Mouse (Mus musculus): Measurements from ENCODE around the gene Thada. TPM values are rescaled to one million over a fixed set of nuclear protein-coding genes. Genes with fewer than 3 reads are reported as not detected.
A peak's percentile ranks its signal among the peaks of the same experiment; 100 is the strongest.

The Thada gene
- total and polyA plus RNA-seq, 2 experiments from 2014 or later, result 4.3 to 12.2 TPM

DNA sequence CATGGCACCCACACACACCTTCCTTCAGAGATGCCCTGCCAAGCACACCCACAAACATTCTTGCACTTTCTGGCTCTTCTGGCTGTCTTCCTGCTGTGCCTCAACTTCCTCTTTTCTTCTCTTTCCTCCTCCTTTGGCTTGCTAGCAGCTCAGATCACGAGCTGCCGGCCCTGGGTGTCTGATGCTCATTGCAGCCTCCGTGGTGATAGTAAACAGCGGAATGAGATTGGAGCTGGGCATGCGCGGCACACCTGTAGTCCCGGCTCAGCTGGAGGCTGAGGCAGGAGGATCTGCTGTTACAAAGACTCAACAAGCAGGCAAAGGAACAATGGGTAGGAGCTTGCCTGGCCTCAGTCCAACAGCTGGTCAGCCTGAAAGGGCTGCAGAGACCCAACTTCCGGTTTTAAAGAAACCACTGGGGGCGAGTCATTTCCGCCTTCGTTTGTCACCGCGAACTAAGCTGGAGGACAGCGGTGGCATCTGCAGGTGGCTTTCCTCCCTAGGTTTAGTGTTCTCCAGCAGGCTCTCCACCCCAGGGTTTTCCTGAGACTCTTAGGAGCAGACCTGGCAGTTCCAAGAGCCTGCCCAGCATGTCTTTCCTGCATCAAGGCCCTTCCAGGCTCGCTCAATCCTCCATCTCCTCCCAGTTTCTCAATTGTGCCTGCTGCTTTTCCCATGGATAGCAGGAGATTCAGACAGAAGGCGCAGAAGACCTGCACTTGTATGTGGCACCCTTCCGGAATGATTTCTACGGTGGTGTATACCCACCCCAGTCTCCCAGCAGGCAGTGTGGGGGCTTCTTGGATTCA is 284.3 kb downstream of the Thada start:
- Histone ChIP-seq H3K9me3 (ENCODE audit: low read length) (no peaks in the 10 kb centered on the region), H3K27me3 (ENCODE audit: insufficient read depth, low read length) (peaks cover 6% of the 10 kb centered on the region; the same call in 1 of the 2 replicates), H3K36me3 (ENCODE audit: insufficient read depth, low read length) (no peaks in the 10 kb centered on the region), H3K27ac (ENCODE audit: low read depth, low read length) (peak overlapping the region; percentile 62), H3K4me1 (ENCODE audit: insufficient read depth, low read length) (no peaks in the 10 kb centered on the region), H3K9ac (replicated peaks; ENCODE audit: low read length, poor library complexity, severe bottlenecking) (no peak overlapping the region), H3K4me3 (ENCODE audit: low read depth, low read length) (no peak overlapping the region), H3K4me2 (ENCODE audit: low read depth, low read length, poor library complexity, severe bottlenecking) (no peak overlapping the region)
- 72% methylated on average over 18 of the region's 18 CpGs for WGBS
- ATAC-seq (ENCODE audit: low FRiP score), result no peak
- no peak for TF ChIP-seq CTCF (IDR thresholded peaks at IDR 0.05)
- DNase-seq (ENCODE audit: low spot score), result no peak

DNA sequence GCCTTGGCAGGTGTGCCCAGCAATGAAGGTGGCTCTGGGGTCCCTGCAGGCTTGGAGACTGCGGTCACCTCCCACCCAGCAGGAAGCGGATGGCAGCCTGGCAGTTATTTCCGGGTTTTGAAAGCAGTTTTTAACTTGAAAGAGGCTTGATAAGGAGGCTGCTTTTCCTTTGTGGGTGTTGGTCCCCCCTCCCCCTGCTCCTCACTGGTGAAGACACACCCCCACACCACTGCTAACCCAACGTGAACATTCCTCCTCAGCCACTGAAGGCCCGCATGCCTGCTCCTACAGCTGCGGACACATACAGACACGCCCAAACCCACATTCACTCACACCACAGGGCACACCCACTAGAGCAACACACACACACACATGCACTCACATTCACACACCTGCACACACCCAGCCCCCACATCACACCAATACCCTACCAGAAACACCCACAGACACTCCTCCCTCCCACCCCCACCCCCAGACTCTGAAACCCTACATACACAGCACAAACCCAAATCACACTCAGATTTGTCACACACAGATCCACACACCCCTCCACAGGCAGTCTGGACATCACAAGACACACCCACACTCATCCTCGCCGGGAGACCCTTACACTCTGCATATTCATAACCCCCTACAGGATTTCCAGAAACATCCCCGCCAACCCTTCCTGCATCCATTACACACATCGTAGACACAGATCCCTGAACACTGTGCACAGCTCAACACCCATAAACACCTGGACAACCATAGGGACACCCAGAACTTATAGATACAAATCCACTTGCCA is 285.1 kb downstream of the Thada start:
- Histone ChIP-seq H3K4me1 (ENCODE audit: insufficient read depth, low read length) (no peaks in the 10 kb centered on the region), H3K4me3 (ENCODE audit: low read depth, low read length) (no peak overlapping the region), H3K9me3 (ENCODE audit: low read length) (no peaks in the 10 kb centered on the region), H3K9ac (replicated peaks; ENCODE audit: low read length, poor library complexity, severe bottlenecking) (no peak overlapping the region), H3K27ac (ENCODE audit: low read depth, low read length) (no peak overlapping the region), H3K4me2 (ENCODE audit: low read depth, low read length, poor library complexity, severe bottlenecking) (no peak overlapping the region), H3K27me3 (ENCODE audit: insufficient read depth, low read length) (peaks cover under 1% of the 10 kb centered on the region; the same call in 1 of the 2 replicates), H3K36me3 (ENCODE audit: insufficient read depth, low read length) (no peaks in the 10 kb centered on the region)
- no peak for DNase-seq (ENCODE audit: low spot score)
- no peak for TF ChIP-seq CTCF (IDR thresholded peaks at IDR 0.05)
- 0 out of 2 replicates have a peak, but pooled peaks have one; percentile 19 for ATAC-seq (ENCODE audit: low FRiP score)
- WGBS, result 52% methylated on average over 11 of the region's 11 CpGs

DNA sequence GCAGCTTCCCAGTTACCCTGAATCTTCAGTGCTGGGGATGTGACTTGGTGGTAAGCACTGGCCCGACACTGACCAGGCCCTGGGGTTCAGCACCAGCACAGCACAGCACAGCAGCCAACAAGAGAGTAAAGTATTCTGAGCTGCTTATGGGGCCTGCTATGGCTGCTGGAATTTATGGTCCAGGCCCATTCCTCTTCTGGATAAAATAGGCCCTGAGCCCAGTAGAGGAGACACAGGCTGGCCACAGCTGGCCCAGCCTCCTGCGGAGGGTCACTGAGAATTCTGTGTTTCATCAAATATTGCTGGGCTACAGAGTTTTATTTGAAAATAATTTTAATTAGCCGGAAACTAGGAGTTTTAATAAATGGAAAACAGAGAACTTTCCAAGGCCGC is 286.0 kb downstream of the Thada start:
- no peaks in the 10 kb centered on the region for H3K4me1 ChIP-seq (ENCODE audit: insufficient read depth, low read length)
- no peak overlapping the region for H3K4me2 ChIP-seq (ENCODE audit: low read depth, low read length, poor library complexity, severe bottlenecking)
- DNase-seq (ENCODE audit: low spot score) (no peak), ATAC-seq (ENCODE audit: low FRiP score) (no peak)
- H3K4me3 ChIP-seq (ENCODE audit: low read depth, low read length), result no peak overlapping the region
- no peaks in the 10 kb centered on the region; the same call in 1 of the 2 replicates for H3K27me3 ChIP-seq (ENCODE audit: insufficient read depth, low read length)
- no peak for TF ChIP-seq CTCF (IDR thresholded peaks at IDR 0.05)
- H3K36me3 ChIP-seq (ENCODE audit: insufficient read depth, low read length), result no peaks in the 10 kb centered on the region
- peaks cover 3% of the 10 kb centered on the region; the same call in 1 of the 2 replicates for H3K9me3 ChIP-seq (ENCODE audit: low read length)
- 92% methylated on average over 4 of the region's 4 CpGs for WGBS
- no peak overlapping the region for H3K27ac ChIP-seq (ENCODE audit: low read depth, low read length)
- H3K9ac ChIP-seq (replicated peaks; ENCODE audit: low read length, poor library complexity, severe bottlenecking), result no peak overlapping the region

DNA sequence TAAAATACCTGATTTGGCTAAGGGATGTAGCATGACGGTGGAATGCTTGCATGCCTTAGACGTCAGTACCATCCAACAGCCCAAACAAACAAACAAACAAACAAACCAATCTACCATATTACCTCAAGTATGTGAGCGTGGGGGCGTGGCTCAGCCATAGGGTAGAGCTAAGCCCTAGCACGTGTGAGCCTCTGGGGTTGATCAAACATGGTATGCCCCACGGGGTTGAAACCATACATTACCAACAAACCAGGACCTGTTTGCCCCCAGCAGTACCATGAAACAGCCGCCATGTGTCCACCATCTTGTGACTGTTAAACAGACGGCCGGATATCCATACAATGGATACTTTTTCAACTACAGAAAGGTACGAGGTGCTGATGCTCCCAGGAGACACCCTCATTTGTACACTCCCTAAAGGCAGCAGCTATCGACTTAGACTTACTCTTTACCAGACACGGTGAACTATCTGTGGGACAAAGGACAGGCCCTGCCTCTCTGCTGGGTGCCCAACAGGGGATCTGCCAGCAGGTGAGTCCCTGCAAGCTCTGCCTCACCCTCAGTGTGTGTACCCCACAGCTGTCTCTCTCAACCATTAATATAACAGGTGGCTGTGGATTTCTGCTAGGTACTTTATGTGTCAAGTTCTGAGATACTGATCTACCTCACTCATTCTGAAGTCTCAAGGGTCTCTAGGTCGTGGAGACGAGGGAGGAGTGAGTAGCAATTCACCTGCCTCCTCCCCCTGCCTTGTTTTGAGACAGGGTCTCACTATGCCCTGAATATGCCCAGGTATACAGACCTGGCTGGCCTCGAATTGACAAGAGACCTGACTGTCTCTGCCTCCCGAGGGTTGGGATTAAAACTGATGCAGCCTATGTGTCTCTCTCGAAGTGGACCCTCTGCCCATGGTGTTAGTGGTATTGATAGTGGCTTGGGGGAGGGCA is 286.7 kb downstream of the Thada start:
- 88% methylated on average over 17 of the region's 17 CpGs for WGBS
- no peak overlapping the region for H3K27ac ChIP-seq (ENCODE audit: low read depth, low read length)
- no peaks in the 10 kb centered on the region; the same call in 1 of the 2 replicates for H3K27me3 ChIP-seq (ENCODE audit: insufficient read depth, low read length)
- H3K4me2 ChIP-seq (ENCODE audit: low read depth, low read length, poor library complexity, severe bottlenecking), result no peak overlapping the region
- no peak for TF ChIP-seq CTCF (IDR thresholded peaks at IDR 0.05)
- H3K4me1 ChIP-seq (ENCODE audit: insufficient read depth, low read length), result no peaks in the 10 kb centered on the region
- H3K9me3 ChIP-seq (ENCODE audit: low read length), result peaks cover 3% of the 10 kb centered on the region; the same call in 1 of the 2 replicates
- DNase-seq (ENCODE audit: low spot score) (no peak), ATAC-seq (ENCODE audit: low FRiP score) (no peak)
- H3K36me3 ChIP-seq (ENCODE audit: insufficient read depth, low read length), result no peaks in the 10 kb centered on the region
- H3K9ac ChIP-seq (replicated peaks; ENCODE audit: low read length, poor library complexity, severe bottlenecking), result no peak overlapping the region
- no peak overlapping the region for H3K4me3 ChIP-seq (ENCODE audit: low read depth, low read length)

DNA sequence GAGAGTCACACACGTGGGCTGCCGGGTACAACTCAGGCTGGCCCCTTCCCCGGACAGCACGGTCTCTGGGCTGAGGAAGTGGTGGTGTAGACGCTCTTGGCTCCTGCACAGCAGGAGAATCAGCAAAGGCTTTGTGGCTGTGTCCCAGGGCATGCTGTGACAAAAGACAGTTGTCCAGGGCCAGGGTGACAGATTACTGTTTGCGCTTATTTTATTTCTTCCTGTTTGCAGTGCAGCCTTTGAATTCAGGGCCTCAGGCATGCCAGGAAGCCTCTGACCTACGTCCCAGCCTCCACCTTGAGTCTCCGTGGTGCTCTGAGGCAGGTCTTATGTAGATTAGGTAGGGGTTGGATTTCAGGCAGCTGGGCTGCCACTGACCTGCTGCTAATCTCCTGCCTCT is 288.5 kb downstream of the Thada start:
- Histone ChIP-seq H3K9ac (replicated peaks; ENCODE audit: low read length, poor library complexity, severe bottlenecking) (no peak overlapping the region), H3K4me2 (ENCODE audit: low read depth, low read length, poor library complexity, severe bottlenecking) (no peak overlapping the region), H3K4me1 (ENCODE audit: insufficient read depth, low read length) (no peaks in the 10 kb centered on the region), H3K27ac (ENCODE audit: low read depth, low read length) (no peak overlapping the region), H3K9me3 (ENCODE audit: low read length) (peaks cover 3% of the 10 kb centered on the region; the same call in 1 of the 2 replicates), H3K4me3 (ENCODE audit: low read depth, low read length) (no peak overlapping the region), H3K27me3 (ENCODE audit: insufficient read depth, low read length) (no peaks in the 10 kb centered on the region), H3K36me3 (ENCODE audit: insufficient read depth, low read length) (no peaks in the 10 kb centered on the region)
- WGBS, result 35% methylated on average over 8 of the region's 8 CpGs
- DNase-seq (ENCODE audit: low spot score) (no peak), ATAC-seq (ENCODE audit: low FRiP score) (no peak)
- TF ChIP-seq CTCF (IDR thresholded peaks at IDR 0.05), result no peak

Measured in midbrain, postnatal 0 days (tissue).